Mouse (Mus musculus) intestine, embryonic 14.5 days (tissue): ENCODE measurements around the gene Dalrd3. TPM values are rescaled to one million over a fixed set of nuclear protein-coding genes. Genes with fewer than 3 reads are reported as not detected.
A peak's percentile ranks its signal among the peaks of the same experiment; 100 is the strongest.
"Not testable (repeated sequence)": the region's sequence is repeated elsewhere in the genome, so short reads cannot be mapped to it uniquely, and the experiment has no call there.

Experiments
- ATAC-seq: fragments of 200-750 bp; cut with Nextera tagmentation; replicated peaks from 2 replicates; pipeline ENCODE4 v1.8.0; 2017; ENCODE audit warnings: low read depth, moderate number of reproducible peaks, moderate TSS enrichment, moderate library complexity; ENCODE audit not compliant: low FRiP score, low TSS enrichment
- DNase-seq: peaks from one replicate; pipeline ENCODE4 v3.0.0-alpha.2; 2018; ENCODE audit warnings: low spot score
- H3K27ac ChIP-seq: fragments of 300-500 bp; sonication (generic); 2 replicates; pipeline ENCODE4 v1.5.1; 2014; ENCODE audit warnings: low read depth, mild to moderate bottlenecking, control low read depth
- H3K27me3 ChIP-seq: fragments of 300-500 bp; sonication (generic); replicated peaks from 2 replicates; pipeline ENCODE4 v1.6.1; 2014; ENCODE audit warnings: low read length, control low read depth; ENCODE audit not compliant: control insufficient read depth, insufficient read depth
- H3K36me3 ChIP-seq: fragments of 300-500 bp; sonication (generic); 2 replicates; pipeline ENCODE4 v1.6.1; 2014; ENCODE audit warnings: low read length, control low read depth; ENCODE audit not compliant: control insufficient read depth, insufficient read depth
- H3K4me1 ChIP-seq: fragments of 300-500 bp; sonication (generic); replicated peaks from 2 replicates; pipeline ENCODE4 v1.6.1; 2014; ENCODE audit warnings: low read length, control low read depth, mixed read lengths; ENCODE audit not compliant: control insufficient read depth, insufficient read depth
- H3K4me2 ChIP-seq: fragments of 300-500 bp; sonication (generic); 2 replicates; pipeline ENCODE4 v1.6.1; 2014; ENCODE audit warnings: low read length
- H3K4me3 ChIP-seq: fragments of 300-500 bp; sonication (generic); 2 replicates; pipeline ENCODE4 v1.5.1; 2014; ENCODE audit warnings: low read depth, low read length, control low read depth, mixed read lengths
- H3K9ac ChIP-seq: fragments of 300-500 bp; sonication (generic); 2 replicates; pipeline ENCODE4 v1.6.1; 2014; ENCODE audit warnings: mild to moderate bottlenecking, low read length
- H3K9me3 ChIP-seq: fragments of 300-500 bp; sonication (generic); 2 replicates; pipeline ENCODE4 v1.6.1; 2016; ENCODE audit warnings: low read length, control low read depth; ENCODE audit not compliant: control insufficient read depth
- WGBS: fragments of 180-500 bp; shearing (Covaris S2); extraction: QIAGEN DNeasy Blood & Tissue Kit; methylation state at CpG from one replicate; pipeline ENCODE4 v1.1.7; 2014; 5-methylcytosine and 5-hydroxymethylcytosine counted together
- microRNA counts: library from miRNA; unstranded; fragments of <30 nt; microRNA quantifications from one replicate; lab custom pipeline; 2016
- microRNA-seq: library from miRNA; unstranded; fragments of <30 nt; microRNA quantifications from one replicate; pipeline ENCODE4, GENCODE M21; 2016
- polyA plus RNA-seq: library from polyadenylated mRNA; unstranded; fragments of >200 nt; fragmentation: Nextera tagmentation; extraction: Ambion mirVana; gene quantifications from 2 replicates; pipeline ENCODE4 v1.2.1, GENCODE M21; 2014

Gene Dalrd3
- polyA plus RNA-seq, 1 experiment from 2014 or later, result 127 TPM

DNA sequence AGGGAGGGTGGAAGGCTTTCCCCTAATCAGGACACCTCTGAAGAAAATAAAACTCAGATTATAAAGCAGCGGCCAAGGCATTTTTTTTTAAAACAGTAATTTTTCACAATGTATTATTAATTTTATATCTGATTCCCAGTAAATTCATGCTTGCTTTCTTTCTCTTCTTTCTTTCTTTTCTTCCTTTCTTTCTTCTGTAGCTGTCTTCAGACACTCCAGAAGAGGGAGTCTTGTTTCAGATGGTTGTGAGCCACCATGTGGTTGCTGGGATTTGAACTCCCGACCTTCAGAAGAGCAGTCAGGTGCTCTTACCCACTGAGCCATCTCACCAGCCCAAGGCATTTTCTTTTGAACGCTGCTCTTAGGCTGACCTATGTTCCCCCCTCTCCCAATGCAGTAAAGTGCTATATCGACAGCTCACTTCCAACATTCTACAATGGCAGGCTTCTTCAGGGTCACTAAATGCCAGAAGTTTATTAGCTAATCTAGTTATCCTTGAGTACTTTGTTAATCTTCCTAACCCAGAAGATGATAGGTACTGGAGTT lies 29.4 kb downstream of the Dalrd3 start:
- Histone ChIP-seq H3K27ac (no peak overlapping the region), H3K4me3 (no peak overlapping the region), H3K9ac (no peak overlapping the region), H3K27me3 (no peaks in the 10 kb centered on the region), H3K9me3 (no peaks in the 10 kb centered on the region), H3K36me3 (peaks cover 19% of the 10 kb centered on the region), H3K4me2 (no peak overlapping the region), H3K4me1 (no peaks in the 10 kb centered on the region)
- WGBS, result 84% methylated on average over 4 of the region's 4 CpGs
- DNase-seq, result no peak
- no peak for ATAC-seq

DNA sequence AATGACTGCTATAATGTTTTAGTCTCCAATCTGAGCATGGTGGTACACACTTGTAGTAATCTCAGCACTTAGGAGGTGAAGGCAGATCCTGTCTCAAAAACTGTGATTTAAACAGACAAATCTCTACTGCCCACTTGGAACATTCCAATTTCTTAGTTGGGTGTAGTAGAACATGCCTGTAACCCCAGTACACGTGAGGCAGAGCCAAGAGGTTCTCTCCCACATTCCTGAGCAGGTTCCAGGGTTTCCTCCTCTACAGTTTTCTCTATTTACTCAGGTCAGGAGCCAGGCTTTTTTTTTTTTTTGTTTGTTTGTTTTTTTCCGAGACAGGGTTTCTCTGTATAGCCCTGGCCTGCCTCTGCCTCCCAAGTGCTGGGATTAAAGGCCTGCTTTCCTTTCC lies 30.3 kb downstream of the Dalrd3 start:
- H3K9me3 ChIP-seq, result no peaks in the 10 kb centered on the region
- ATAC-seq (no peak), DNase-seq (no peak)
- H3K27me3 ChIP-seq, result no peaks in the 10 kb centered on the region
- peaks cover 28% of the 10 kb centered on the region for H3K36me3 ChIP-seq
- H3K9ac ChIP-seq, result no peak overlapping the region
- no peak overlapping the region for H3K4me2 ChIP-seq
- no peak overlapping the region for H3K27ac ChIP-seq
- WGBS, result 59% methylated on average over 2 of the region's 2 CpGs
- H3K4me3 ChIP-seq, result no peak overlapping the region
- no peaks in the 10 kb centered on the region for H3K4me1 ChIP-seq

DNA sequence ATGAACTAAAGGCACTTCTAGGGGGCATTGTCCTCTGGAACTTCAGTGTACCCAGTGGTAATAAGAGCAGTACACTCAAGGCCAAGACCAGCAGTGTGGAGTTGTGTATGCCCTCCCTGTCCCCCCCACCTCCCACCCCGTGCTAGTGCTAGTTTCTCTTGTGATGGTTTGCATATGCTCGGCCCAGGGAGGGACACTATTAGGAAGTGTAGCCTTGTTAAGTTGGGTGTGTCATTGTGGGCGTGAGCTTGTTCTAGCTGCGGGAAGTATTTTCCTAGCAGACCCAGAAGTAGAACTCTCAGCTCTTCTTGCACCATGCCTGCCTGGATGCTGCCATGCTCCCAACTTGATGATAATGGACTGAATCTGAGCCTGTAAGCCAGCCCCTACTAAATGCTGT lies 32.3 kb downstream of the Dalrd3 start:
- ATAC-seq, result no peak
- no peak overlapping the region for H3K4me2 ChIP-seq
- no peak overlapping the region for H3K9ac ChIP-seq
- DNase-seq, result no peak
- 78% methylated on average over 4 of the region's 4 CpGs for WGBS
- no peaks in the 10 kb centered on the region for H3K9me3 ChIP-seq
- no peak overlapping the region for H3K27ac ChIP-seq
- H3K4me3 ChIP-seq, result no peak overlapping the region
- H3K36me3 ChIP-seq, result peaks cover 46% of the 10 kb centered on the region
- H3K4me1 ChIP-seq, result no peaks in the 10 kb centered on the region
- no peaks in the 10 kb centered on the region for H3K27me3 ChIP-seq

DNA sequence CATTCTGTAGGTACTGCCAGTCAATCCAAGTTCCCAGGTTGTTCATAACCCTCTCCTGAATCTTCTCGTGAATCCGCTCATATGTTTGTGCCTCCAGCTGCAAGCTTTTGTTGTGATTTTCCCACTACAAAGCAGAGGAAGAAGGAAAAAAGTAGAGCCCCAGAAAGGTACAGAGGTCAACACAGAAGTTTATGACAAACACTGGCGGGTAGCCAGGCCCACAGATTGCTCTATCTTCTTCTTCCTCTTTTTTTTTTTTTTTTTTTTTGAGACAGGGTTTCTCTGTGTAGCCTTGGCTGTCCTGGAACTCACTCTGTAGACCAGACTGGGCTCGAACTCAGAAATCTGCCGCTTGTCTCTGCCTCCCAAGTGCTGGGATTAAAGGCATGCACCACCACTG lies 38.2 kb downstream of the Dalrd3 start:
- not testable (repeated sequence) for H3K4me2 ChIP-seq, DNase-seq, H3K4me1 ChIP-seq, ATAC-seq, H3K9ac ChIP-seq, H3K4me3 ChIP-seq, H3K27me3 ChIP-seq, H3K27ac ChIP-seq, H3K9me3 ChIP-seq
- 87% methylated on average over 5 of the region's 5 CpGs for WGBS
- peaks cover 97% of the 10 kb centered on the region for H3K36me3 ChIP-seq

DNA sequence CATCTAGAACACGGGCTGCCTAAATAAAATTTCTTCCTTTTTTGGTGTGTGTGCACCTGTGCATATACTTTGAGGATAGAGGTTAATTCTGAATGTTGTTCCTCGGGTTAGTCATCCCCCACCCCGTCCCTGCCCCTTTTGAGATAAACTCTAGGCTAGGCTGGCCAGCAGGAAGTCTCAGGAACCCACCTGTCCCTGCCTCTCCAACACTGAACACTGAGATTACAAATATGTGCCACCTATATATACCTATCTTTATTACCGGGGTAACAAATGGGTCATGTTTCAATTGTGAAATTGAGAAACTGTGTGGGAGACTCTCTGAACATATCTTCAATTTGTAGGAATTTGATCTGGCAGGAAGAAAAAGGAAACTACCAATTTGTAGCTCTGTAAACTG lies 39.2 kb downstream of the Dalrd3 start:
- Histone ChIP-seq H3K4me1 (no peaks in the 10 kb centered on the region), H3K4me3 (no peak overlapping the region), H3K9me3 (no peaks in the 10 kb centered on the region), H3K27ac (no peak overlapping the region), H3K4me2 (no peak overlapping the region), H3K36me3 (peaks cover 97% of the 10 kb centered on the region), H3K9ac (no peak overlapping the region), H3K27me3 (no peaks in the 10 kb centered on the region)
- DNase-seq, result no peak
- no peak for ATAC-seq
- WGBS, result 88% methylated on average over 4 of the region's 4 CpGs

DNA sequence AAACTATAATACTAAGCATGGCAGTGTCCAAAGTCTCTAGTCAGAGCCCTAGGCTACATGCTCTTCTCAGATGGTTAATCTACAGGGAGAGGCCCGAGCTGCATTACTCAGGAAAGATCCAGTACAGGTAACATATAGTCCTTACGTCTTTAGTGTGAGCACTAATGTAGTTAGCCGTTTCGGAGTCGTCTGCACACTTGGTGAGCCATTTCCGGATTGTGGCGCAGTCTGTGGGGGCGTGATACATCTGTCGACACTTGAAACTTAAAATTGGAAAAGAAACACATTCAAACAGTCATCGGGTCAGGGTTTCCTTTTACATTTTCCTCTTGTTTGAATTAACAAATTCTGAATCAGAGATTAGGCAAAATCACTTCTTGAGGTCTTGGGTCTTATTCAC lies 41.8 kb downstream of the Dalrd3 start:
- Histone ChIP-seq H3K27ac (no peak overlapping the region), H3K4me1 (no peaks in the 10 kb centered on the region), H3K27me3 (no peaks in the 10 kb centered on the region), H3K4me3 (no peak overlapping the region), H3K9me3 (no peaks in the 10 kb centered on the region), H3K4me2 (no peak overlapping the region), H3K36me3 (peaks cover 98% of the 10 kb centered on the region), H3K9ac (no peak overlapping the region)
- 95% methylated on average over 10 of the region's 10 CpGs for WGBS
- ATAC-seq, result no peak
- DNase-seq, result no peak

DNA sequence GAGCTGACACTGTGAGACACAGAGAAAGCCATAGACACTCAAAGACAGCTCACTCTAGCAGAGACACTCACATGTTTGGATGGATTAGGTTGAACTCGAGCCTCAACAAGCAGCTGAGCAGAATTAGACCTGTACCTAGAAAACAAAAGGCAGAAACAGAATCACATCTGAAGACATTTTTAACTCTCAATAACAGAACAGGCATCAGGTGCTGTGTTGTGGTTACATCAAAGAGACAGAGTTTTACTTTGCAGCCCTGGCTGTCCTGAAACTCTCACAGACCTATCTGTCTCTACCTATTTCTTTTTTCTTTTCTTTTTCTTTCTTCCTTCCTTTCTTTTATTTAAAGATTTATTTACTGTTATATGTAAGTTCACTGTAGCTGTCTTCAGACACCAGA lies 47.6 kb downstream of the Dalrd3 start:
- no peak overlapping the region for H3K4me2 ChIP-seq
- 83% methylated on average over 1 of the region's 1 CpGs for WGBS
- H3K4me3 ChIP-seq, result no peak overlapping the region
- DNase-seq (no peak), ATAC-seq (no peak)
- peaks cover 73% of the 10 kb centered on the region for H3K36me3 ChIP-seq
- no peaks in the 10 kb centered on the region for H3K4me1 ChIP-seq
- no peak overlapping the region for H3K27ac ChIP-seq
- no peaks in the 10 kb centered on the region for H3K9me3 ChIP-seq
- no peak overlapping the region for H3K9ac ChIP-seq
- H3K27me3 ChIP-seq, result no peaks in the 10 kb centered on the region

MicroRNAs within 50 kb of the gene (microRNA counts, 519-probe panel; counts per million panel counts)
- microRNA mmu-miR-191 (lab: Ali Mortazavi, UCI) (3,764 counts per million, percentile 54 among the panel's probes with 10 or more counts), microRNA mmu-miR-425 (lab: Ali Mortazavi, UCI) (3,307 counts per million, percentile 42 among the panel's probes with 10 or more counts)

Small RNA genes lying within 50 kb of the gene (microRNA-seq; reads per million reads assigned to microRNA genes)
- gene Gm24083, result not detected
- gene Mir191, result not detected
- gene Mir425, result 2,770 reads per million, percentile 86 among the genes with 10 or more reads in this experiment

Other genes with a start within 250 kb of the Dalrd3 start
- 760 and 815 TPM in 2 replicates for gene Gpx1, start 231.0 kb upstream of the Dalrd3 start, polyA plus RNA-seq
- gene Usp4, start 222.0 kb upstream of the Dalrd3 start, polyA plus RNA-seq, result 103 and 114 TPM in 2 replicates
- gene 1700102P08Rik, start 177.1 kb upstream of the Dalrd3 start, polyA plus RNA-seq, result 0.55 and 0.66 TPM in 2 replicates
- 1.5 and 1.7 TPM in 2 replicates for gene Ccdc36, start 141.4 kb upstream of the Dalrd3 start, polyA plus RNA-seq
- gene BC048562, start 133.4 kb upstream of the Dalrd3 start, polyA plus RNA-seq, result not detected in 2 replicates
- gene Ccdc71, start 109.4 kb upstream of the Dalrd3 start, polyA plus RNA-seq, result 43.9 and 49.7 TPM in 2 replicates
- gene Klhdc8b, start 108.3 kb upstream of the Dalrd3 start, polyA plus RNA-seq, result 59.9 and 60.7 TPM in 2 replicates
- 32.3 and 33.7 TPM in 2 replicates for gene Lamb2, start 90.2 kb upstream of the Dalrd3 start, polyA plus RNA-seq
- 51.6 and 53.5 TPM in 2 replicates for gene Usp19, start 79.3 kb upstream of the Dalrd3 start, polyA plus RNA-seq
- gene Qars, start 62.2 kb upstream of the Dalrd3 start, polyA plus RNA-seq, result 119 and 128 TPM in 2 replicates
- 122 and 133 TPM in 2 replicates for gene Qrich1, start 53.1 kb upstream of the Dalrd3 start, polyA plus RNA-seq
- gene Impdh2, start 9.6 kb upstream of the Dalrd3 start, polyA plus RNA-seq, result 226 and 246 TPM in 2 replicates
- gene Ndufaf3, start 2.5 kb upstream of the Dalrd3 start, polyA plus RNA-seq, result 37.0 and 39.8 TPM in 2 replicates
- 82.0 and 95.0 TPM in 2 replicates for gene Wdr6, start 8.9 kb downstream of the Dalrd3 start, polyA plus RNA-seq
- gene P4htm, start 27.8 kb downstream of the Dalrd3 start, polyA plus RNA-seq, result 5.9 and 7.0 TPM in 2 replicates
- 43.1 and 46.7 TPM in 2 replicates for gene Arih2, start 79.5 kb downstream of the Dalrd3 start, polyA plus RNA-seq
- gene Slc25a20, start 92.2 kb downstream of the Dalrd3 start, polyA plus RNA-seq, result 29.1 and 34.5 TPM in 2 replicates
- 52.3 and 54.4 TPM in 2 replicates for gene Prkar2a, start 119.4 kb downstream of the Dalrd3 start, polyA plus RNA-seq
- 107 and 110 TPM in 2 replicates for gene Ip6k2, start 213.9 kb downstream of the Dalrd3 start, polyA plus RNA-seq
- 14.3 and 15.3 TPM in 2 replicates for gene Nckipsd, start 238.5 kb downstream of the Dalrd3 start, polyA plus RNA-seq